ENCODE assay signal across 8 mouse cellular contexts in the genomic region with DNA sequence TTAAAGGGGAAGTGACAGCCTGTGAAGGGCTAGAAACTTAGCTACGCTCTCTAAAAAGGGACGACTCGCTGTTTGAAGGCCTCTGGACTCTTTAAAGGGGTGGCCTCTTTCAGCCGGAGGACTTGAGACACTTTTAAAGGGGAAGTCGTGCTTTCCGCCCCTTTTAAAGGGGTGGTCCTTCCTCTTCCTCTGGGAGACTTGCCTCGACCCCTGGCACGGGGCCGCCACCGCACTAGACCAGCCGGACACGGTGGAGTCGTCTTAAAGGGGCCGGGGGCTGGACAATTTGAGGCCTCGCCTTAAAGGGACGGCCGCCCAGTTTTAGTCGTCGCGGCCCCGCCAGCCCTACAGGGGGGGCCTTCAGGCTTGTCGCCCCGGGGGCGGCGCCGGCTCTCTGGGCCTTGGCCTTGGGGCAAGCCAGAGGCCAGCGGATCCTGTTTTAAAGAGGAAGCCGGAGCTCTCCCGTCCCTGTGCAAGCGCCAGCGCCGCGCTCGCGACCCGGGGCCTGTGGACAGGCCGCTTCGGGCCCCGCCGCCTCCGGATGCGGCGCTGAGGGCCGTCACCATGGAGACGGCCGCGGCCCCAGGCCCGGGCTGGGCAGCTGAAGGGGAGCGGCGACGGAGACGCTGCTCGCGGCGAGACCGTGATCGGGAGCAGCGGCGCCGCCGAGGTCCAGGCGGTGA. TPM values are rescaled to one million over a fixed set of nuclear protein-coding genes. Genes with fewer than 3 reads are reported as not detected.
DNase-seq lines count a peak whose midpoint lies in the region; ATAC-seq and TF ChIP-seq lines count a peak whose summit lies in the region.

A gene (plus strand): TSS at position 565 of the 683 bp plus-strand sequence.

- TF ChIP-seq POLR2A in MEL (IDR thresholded peaks at IDR 0.05; ENCODE audit: control insufficient read depth in 1 of 2, insufficient read depth in 1 of 2, low read depth in 1 of 2, low read length in 2 of 2, poor library complexity in 1 of 2), result peak in 1 of 2 experiments; percentile 70; a peak in 2 of 4 replicates
- TF ChIP-seq POLR2A in cerebellum, adult 2 months (IDR thresholded peaks at IDR 0.05; ENCODE audit: borderline replicate concordance, insufficient read depth, low read length), result peak; percentile 28; the same call in 1 of the 2 replicates

- no peak for TF ChIP-seq RAD21 in MEL (IDR thresholded peaks at IDR 0.05; ENCODE audit: low read depth, low read length)

- peaks cover 0 to 15% of the 10 kb centered on the region in 2 experiments; a peak in 3 of 4 replicates for H3K4me1 ChIP-seq in MEL (ENCODE audit: control insufficient read depth in 1 of 2, insufficient read depth in 2 of 2, low read length in 2 of 2)
- peaks cover 8% of the 10 kb centered on the region; the same call in 1 of the 2 replicates for H3K4me1 ChIP-seq in cerebellum, adult 2 months (ENCODE audit: control insufficient read depth, insufficient read depth, low read length)
- peaks cover 24% of the 10 kb centered on the region for H3K4me1 ChIP-seq in forebrain, embryonic 16.5 days (replicated peaks; ENCODE audit: control insufficient read depth, insufficient read depth, low read length)
- H3K4me1 ChIP-seq in liver, postnatal 0 days (ENCODE audit: insufficient read depth), result peaks cover 26% of the 10 kb centered on the region
- peaks cover 43% of the 10 kb centered on the region for H3K4me1 ChIP-seq in neural tube, embryonic 15.5 days

- H3K9me3 ChIP-seq in MEL (replicated peaks; ENCODE audit: insufficient read depth, low read length), result no peaks in the 10 kb centered on the region
- H3K9me3 ChIP-seq in forebrain, embryonic 16.5 days (ENCODE audit: control insufficient read depth, low read length), result no peaks in the 10 kb centered on the region
- no peaks in the 10 kb centered on the region for H3K9me3 ChIP-seq in liver, postnatal 0 days (ENCODE audit: low read length)
- H3K9me3 ChIP-seq in neural tube, embryonic 15.5 days (replicated peaks), result no peaks in the 10 kb centered on the region

- TF ChIP-seq EP300 in MEL (IDR thresholded peaks at IDR 0.05; ENCODE audit: low read depth in 1 of 2, low read length in 2 of 2), result 0 out of 4 replicates have a peak, but pooled peaks of 1 of the 2 experiments have one; percentile 24
- peak; percentile 1; the same call in 1 of the 2 replicates for TF ChIP-seq EP300 in liver, postnatal 0 days (IDR thresholded peaks at IDR 0.05; ENCODE audit: low read depth)

- H3K36me3 ChIP-seq in MEL (ENCODE audit: control insufficient read depth in 1 of 2, insufficient read depth in 2 of 2, low read length in 2 of 2), result peaks cover 3 to 13% of the 10 kb centered on the region in 2 experiments
- peaks cover 24% of the 10 kb centered on the region for H3K36me3 ChIP-seq in forebrain, embryonic 16.5 days (ENCODE audit: control insufficient read depth, insufficient read depth)
- H3K36me3 ChIP-seq in liver, postnatal 0 days (replicated peaks; ENCODE audit: insufficient read depth, low read length), result peaks cover 54% of the 10 kb centered on the region
- H3K36me3 ChIP-seq in neural tube, embryonic 15.5 days, result peaks cover 50% of the 10 kb centered on the region

- H3K4me2 ChIP-seq in forebrain, embryonic 16.5 days (ENCODE audit: low read length), result peak within 1 kb of the TSS; percentile 93
- H3K4me2 ChIP-seq in liver, postnatal 0 days (ENCODE audit: low read depth, low read length), result peak within 1 kb of the TSS; percentile 78
- peak within 1 kb of the TSS; percentile 97 for H3K4me2 ChIP-seq in neural tube, embryonic 15.5 days

- TF ChIP-seq CTCF in MEL (IDR thresholded peaks at IDR 0.05 in 2 of 3, conservative IDR thresholded peaks at IDR 0.05 in 1 of 3; ENCODE audit: control insufficient read depth in 1 of 3, insufficient read depth in 1 of 3, low read depth in 2 of 3, low read length in 3 of 3, poor library complexity in 1 of 3, severe bottlenecking in 1 of 3), result no peak
- no peak for TF ChIP-seq CTCF in cerebellum, adult 2 months (IDR thresholded peaks at IDR 0.05; ENCODE audit: borderline replicate concordance, insufficient read depth, low read depth, low read length)
- peak; percentile 25 for TF ChIP-seq CTCF in liver, postnatal 0 days (IDR thresholded peaks at IDR 0.05; ENCODE audit: low read depth)

- peak within 1 kb of the TSS; percentile 73 to 84 for H3K4me3 ChIP-seq in MEL (ENCODE audit: control insufficient read depth in 1 of 2, insufficient read depth in 1 of 2, low read depth in 2 of 2, low read length in 2 of 2)
- peak within 1 kb of the TSS; percentile 79 for H3K4me3 ChIP-seq in cerebellum, adult 2 months (replicated peaks; ENCODE audit: insufficient read depth, low read depth, low read length)
- H3K4me3 ChIP-seq in forebrain, embryonic 16.5 days (replicated peaks; ENCODE audit: low read length), result peak within 1 kb of the TSS; percentile 88
- H3K4me3 ChIP-seq in liver, postnatal 0 days (ENCODE audit: low read depth, low read length), result peak within 1 kb of the TSS; percentile 97
- peak within 1 kb of the TSS; percentile 99 for H3K4me3 ChIP-seq in neural tube, embryonic 15.5 days (replicated peaks)

- peak within 1 kb of the TSS; percentile 93 for H3K27ac ChIP-seq in MEL (ENCODE audit: control insufficient read depth, low read depth, low read length)
- peak within 1 kb of the TSS; percentile 92 for H3K27ac ChIP-seq in cerebellum, adult 2 months (ENCODE audit: insufficient read depth, low read length)
- peak within 1 kb of the TSS; percentile 97 for H3K27ac ChIP-seq in forebrain, embryonic 16.5 days (ENCODE audit: low read length)
- peak within 1 kb of the TSS; percentile 95 for H3K27ac ChIP-seq in liver, postnatal 0 days (ENCODE audit: low read depth)
- H3K27ac ChIP-seq in neural tube, embryonic 15.5 days (replicated peaks), result peak within 1 kb of the TSS; percentile 99

- H3K9ac ChIP-seq in MEL (ENCODE audit: control insufficient read depth, low read depth, low read length, poor library complexity, severe bottlenecking), result peak within 1 kb of the TSS; percentile 84
- H3K9ac ChIP-seq in forebrain, embryonic 16.5 days (replicated peaks; ENCODE audit: low read depth, low read length), result peak within 1 kb of the TSS; percentile 85
- peak within 1 kb of the TSS; percentile 96 for H3K9ac ChIP-seq in liver, postnatal 0 days (replicated peaks)
- H3K9ac ChIP-seq in neural tube, embryonic 15.5 days (replicated peaks), result peak within 1 kb of the TSS; percentile 87

- under 1% methylated on average over 62 of the region's 62 CpGs for WGBS in cerebellum, adult 2 months
- WGBS in forebrain, embryonic 16.5 days, result under 1% methylated on average over 60 of the region's 62 CpGs
- WGBS in liver, postnatal 0 days (ENCODE audit: insufficient replicate concordance), result under 1% methylated on average over 55 of the region's 62 CpGs
- under 1% methylated on average over 53 of the region's 62 CpGs for WGBS in neural tube, embryonic 15.5 days

- intact Hi-C loops in heart, postnatal 25 days (cut with DNase I), result loop anchor here (1.0 kb wide), 1 partner anchor 34 kb away; no protein-coding TSS in a partner anchor

- H3K79me2 ChIP-seq in MEL (ENCODE audit: control insufficient read depth, insufficient read depth, low read length, poor library complexity), result peaks cover 26% of the 10 kb centered on the region

- peak; percentile 77 for ATAC-seq in forebrain, embryonic 16.5 days
- ATAC-seq in liver, postnatal 0 days, result peak; percentile 58
- peak; percentile 84 for ATAC-seq in neural tube, embryonic 15.5 days (ENCODE audit: low FRiP score)

- H3K27me3 ChIP-seq in MEL (ENCODE audit: control insufficient read depth in 1 of 2, insufficient read depth in 2 of 2, low read length in 2 of 2), result no peaks in the 10 kb centered on the region
- H3K27me3 ChIP-seq in cerebellum, adult 2 months (ENCODE audit: control insufficient read depth, insufficient read depth, low read length), result no peaks in the 10 kb centered on the region
- no peaks in the 10 kb centered on the region for H3K27me3 ChIP-seq in forebrain, embryonic 16.5 days (replicated peaks; ENCODE audit: control insufficient read depth, insufficient read depth, low read length)
- no peaks in the 10 kb centered on the region for H3K27me3 ChIP-seq in liver, postnatal 0 days (ENCODE audit: insufficient read depth, low read length)
- no peaks in the 10 kb centered on the region for H3K27me3 ChIP-seq in neural tube, embryonic 15.5 days (replicated peaks)

- DNase-seq in MEL (ENCODE audit: low read depth, low spot score), result peak; percentile 98
- peak; percentile 93 to 96 for DNase-seq in cerebellum, adult 2 months
- peak; percentile 97 for DNase-seq in heart, postnatal 25 days (ENCODE audit: low spot score)
- DNase-seq in layer of hippocampus, adult 11-12 months (ENCODE audit: low spot score), result peak; percentile 96
- DNase-seq in liver, postnatal 0 days, result peak; percentile 90
- peak; percentile 76 to 81 for DNase-seq in thymus, postnatal 10 days (ENCODE audit: low spot score in 2 of 2)

TF ChIP-seq in MEL, 35 proteins besides CTCF, POLR2A, EP300 and RAD21 (continues in another document):
- no peak for TF ChIP-seq ZMIZ1 (IDR thresholded peaks at IDR 0.05; ENCODE audit: low read depth, low read length)
- no peak for TF ChIP-seq TCF12 (IDR thresholded peaks at IDR 0.05; ENCODE audit: low read depth, low read length)
- no peak for TF ChIP-seq GABPA (IDR thresholded peaks at IDR 0.05; ENCODE audit: low read depth, low read length)
- TF ChIP-seq UBTF (IDR thresholded peaks at IDR 0.05; ENCODE audit: borderline replicate concordance, insufficient read depth, low read depth, low read length), result no peak
- TF ChIP-seq NELFE (IDR thresholded peaks at IDR 0.05; ENCODE audit: low read depth, low read length), result no peak
- TF ChIP-seq ZC3H11A (IDR thresholded peaks at IDR 0.05; ENCODE audit: low read depth, low read length), result no peak
- no peak for TF ChIP-seq CHD1 (IDR thresholded peaks at IDR 0.05; ENCODE audit: low read depth, low read length)
- no peak for TF ChIP-seq MYB (IDR thresholded peaks at IDR 0.05; ENCODE audit: low read depth, low read length)
- peak; percentile 40; the same call in 1 of the 2 replicates for TF ChIP-seq ELF1 (IDR thresholded peaks at IDR 0.05; ENCODE audit: low read depth, low read length)
- 0 out of 4 replicates have a peak, but pooled peaks of 1 of the 2 experiments have one; percentile 15 for TF ChIP-seq USF2 (IDR thresholded peaks at IDR 0.05; ENCODE audit: borderline replicate concordance in 1 of 2, insufficient read depth in 1 of 2, low read depth in 1 of 2, low read length in 2 of 2)
- no peak for TF ChIP-seq ETS1 (IDR thresholded peaks at IDR 0.05; ENCODE audit: low read depth, low read length)
- no peak for TF ChIP-seq RCOR1 (IDR thresholded peaks at IDR 0.05; ENCODE audit: low read depth, low read length)

RNA-seq across cellular contexts. Expression of the gene that starts here (rescaled TPM):
- 7.5 TPM in 2 replicates for total RNA-seq in MEL (2012; rRNA removed)
- polyA plus RNA-seq in MEL (2012; ENCODE audit: insufficient read depth in 1 of 2, insufficient read length in 2 of 2, low read depth in 1 of 2, low replicate concordance in 2 of 2, missing spikeins in 1 of 2), result 10 to 100 TPM in 1 of 2 experiments, not detected in 1; 53.3 TPM
- 35.5 and 37.2 TPM in 2 replicates for polyA plus RNA-seq in cerebellum, adult 2 months (2012; rRNA removed)
- polyA plus RNA-seq in forebrain, embryonic 16.5 days (2015; fragmentation: Nextera tagmentation; extraction: Ambion mirVana), result 10.2 and 11.8 TPM in 2 replicates
- total RNA-seq in heart, postnatal 25 days (2021), result 10 to 100 TPM; 32.9 to 34.0 TPM
- polyA plus RNA-seq in liver, postnatal 0 days (2015; fragmentation: Nextera tagmentation; extraction: Ambion mirVana), result 4.7 TPM in 2 replicates
- 10.7 and 12.2 TPM in 2 replicates for polyA plus RNA-seq in neural tube, embryonic 15.5 days (2015; fragmentation: Nextera tagmentation; extraction: Ambion mirVana)

Comparison
In these comparisons a context has a peak if more than half of its experiments do, and no peak if none do; other contexts are left out.
1. Peak in every context shown above with its lines: DNase-seq, ATAC-seq, H3K4me3 ChIP-seq and H3K27ac ChIP-seq.